Mouse (Mus musculus) adrenal gland, postnatal 4 days (tissue): ENCODE data around the gene Medag. TPM values are rescaled to one million over a fixed set of nuclear protein-coding genes. Genes with fewer than 3 reads are reported as not detected.

Source experiments
- DNase-seq, 2 experiments: peaks; one replicate each; pipeline ENCODE4 v3.0.0; 2021 to 2022; ENCODE audit warnings: low spot score in 2 of 2, mixed read lengths in 2 of 2
- total RNA-seq, 2 experiments: library from RNA; stranded (reverse); gene quantifications; 2 replicates each; pipeline ENCODE4 v1.2.3; 2021

The Medag gene
- total RNA-seq, 2 experiments from 2014 or later: 4.5 to 5.3 TPM

- DNase-seq: no peak
These were observed 29.6 kb upstream of the Medag start for GRCm38 (mm10) chr5:149381948-149382347.

- no peak for DNase-seq
These were observed 28.9 kb upstream of the Medag start for GRCm38 (mm10) chr5:149382601-149383000.

- no peak for DNase-seq
These were observed 26.2 kb upstream of the Medag start for GRCm38 (mm10) chr5:149385228-149385961.

- DNase-seq: no peak
These were observed 25.2 kb upstream of the Medag start for GRCm38 (mm10) chr5:149386294-149386850.

GRCm38 (mm10) chr5:149388947-149389346, 22.6 kb upstream of the Medag start:
- DNase-seq: no peak

GRCm38 (mm10) chr5:149389548-149390211, 21.9 kb upstream of the Medag start:
- no peak for DNase-seq

- DNase-seq: no peak
These were observed 19.8 kb upstream of the Medag start for GRCm38 (mm10) chr5:149391574-149392375.

GRCm38 (mm10) chr5:149392420-149392988, 19.0 kb upstream of the Medag start:
- no peak for DNase-seq

GRCm38 (mm10) chr5:149401446-149401975, 10.0 kb upstream of the Medag start:
- DNase-seq: no peak

- DNase-seq: no peak
These were observed 9.5 kb upstream of the Medag start for GRCm38 (mm10) chr5:149402029-149402428.

GRCm38 (mm10) chr5:149403386-149403785, 8.2 kb upstream of the Medag start:
- DNase-seq: no peak

- DNase-seq: no peak
These were observed 6.8 kb upstream of the Medag start for GRCm38 (mm10) chr5:149404710-149405109.

GRCm38 (mm10) chr5:149406791-149407276, 4.7 kb upstream of the Medag start:
- DNase-seq: no peak

GRCm38 (mm10) chr5:149409502-149409901, 2.0 kb upstream of the Medag start:
- DNase-seq: no peak

GRCm38 (mm10) chr5:149412194-149412575, 636 bp downstream of the Medag start:
- DNase-seq: no peak

- DNase-seq: no peak
These were observed 1.1 kb downstream of the Medag start for GRCm38 (mm10) chr5:149412671-149413070.

GRCm38 (mm10) chr5:149414369-149415167, 3.0 kb downstream of the Medag start:
- DNase-seq: no peak

- no peak for DNase-seq
These were observed 5.8 kb downstream of the Medag start for GRCm38 (mm10) chr5:149417381-149417780.

GRCm38 (mm10) chr5:149426525-149426924, 15.0 kb downstream of the Medag start:
- DNase-seq: no peak
